Mouse (Mus musculus) spleen, postnatal 0 days (tissue): Measurements from ENCODE around the gene Gm13698. TPM values are rescaled to one million over a fixed set of nuclear protein-coding genes. Genes with fewer than 3 reads are reported as not detected.

Source experiments
- polyA plus RNA-seq: library from polyadenylated mRNA; unstranded; fragments of >200 nt; fragmentation: Nextera tagmentation; extraction: Ambion mirVana; gene quantifications from 2 replicates; pipeline ENCODE4 v1.2.1, GENCODE M21; 2015

Gene Gm13698
- not detected in 2 replicates for polyA plus RNA-seq

DNA sequence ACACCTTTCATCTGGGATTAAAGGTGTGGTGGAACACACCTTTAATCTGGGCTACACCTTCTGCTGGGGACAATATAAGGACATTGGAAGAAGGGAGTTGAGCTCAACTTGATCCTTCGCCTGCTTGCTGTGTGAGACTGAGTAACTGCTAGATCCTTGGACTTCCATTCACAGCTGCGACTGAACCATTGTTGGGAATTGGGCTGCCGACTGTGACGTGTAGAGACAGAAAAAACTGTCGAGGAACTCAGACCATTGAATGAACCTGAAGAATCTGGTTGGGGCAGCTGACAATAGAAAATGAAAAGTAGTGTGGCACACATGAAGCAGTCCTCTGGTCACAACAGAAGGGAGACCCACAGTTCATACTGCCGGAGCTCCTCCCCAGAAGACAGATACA lies at the start of gene Gm13698:
Gene Gm13698, plus strand, starts transcription at position 301 of the 400 bp plus-strand sequence.

DNA sequence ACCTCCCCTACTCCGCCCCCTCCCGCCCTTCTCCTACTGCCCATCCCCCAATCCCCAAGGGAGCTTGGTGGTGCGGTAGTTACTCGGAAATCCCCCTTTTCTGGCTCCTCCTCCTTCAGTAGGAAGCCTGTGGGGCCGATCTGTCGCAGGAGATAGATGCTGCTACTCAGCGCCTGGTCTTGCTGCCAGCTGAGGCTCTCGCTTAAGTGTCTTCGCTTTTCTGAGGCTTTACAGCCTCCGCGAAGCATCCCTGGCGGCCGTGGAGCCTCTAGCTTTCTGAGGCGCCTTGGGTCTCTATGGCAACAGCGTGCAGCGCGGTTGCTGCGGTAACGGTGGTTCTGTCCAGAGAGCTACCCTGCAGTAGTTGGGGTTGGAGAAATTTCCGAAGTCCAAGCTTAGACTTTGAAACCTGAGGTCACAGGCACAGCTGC lies 14.5 kb upstream of the Gm13698 start, which contains the start of gene Zswim2:
Gene Zswim2, minus strand, starts transcription at position 298 of the 431 bp plus-strand sequence.

DNA sequence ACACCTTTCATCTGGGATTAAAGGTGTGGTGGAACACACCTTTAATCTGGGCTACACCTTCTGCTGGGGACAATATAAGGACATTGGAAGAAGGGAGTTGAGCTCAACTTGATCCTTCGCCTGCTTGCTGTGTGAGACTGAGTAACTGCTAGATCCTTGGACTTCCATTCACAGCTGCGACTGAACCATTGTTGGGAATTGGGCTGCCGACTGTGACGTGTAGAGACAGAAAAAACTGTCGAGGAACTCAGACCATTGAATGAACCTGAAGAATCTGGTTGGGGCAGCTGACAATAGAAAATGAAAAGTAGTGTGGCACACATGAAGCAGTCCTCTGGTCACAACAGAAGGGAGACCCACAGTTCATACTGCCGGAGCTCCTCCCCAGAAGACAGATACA lies 5.7 kb downstream of the Gm13698 start, which contains the start of gene Gm13693:
Gene Gm13693, plus strand, starts transcription at position 301 of the 400 bp plus-strand sequence.

DNA sequence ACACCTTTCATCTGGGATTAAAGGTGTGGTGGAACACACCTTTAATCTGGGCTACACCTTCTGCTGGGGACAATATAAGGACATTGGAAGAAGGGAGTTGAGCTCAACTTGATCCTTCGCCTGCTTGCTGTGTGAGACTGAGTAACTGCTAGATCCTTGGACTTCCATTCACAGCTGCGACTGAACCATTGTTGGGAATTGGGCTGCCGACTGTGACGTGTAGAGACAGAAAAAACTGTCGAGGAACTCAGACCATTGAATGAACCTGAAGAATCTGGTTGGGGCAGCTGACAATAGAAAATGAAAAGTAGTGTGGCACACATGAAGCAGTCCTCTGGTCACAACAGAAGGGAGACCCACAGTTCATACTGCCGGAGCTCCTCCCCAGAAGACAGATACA lies 11.5 kb downstream of the Gm13698 start, which contains the start of gene Gm13695:
Gene Gm13695, plus strand, starts transcription at position 301 of the 400 bp plus-strand sequence.

DNA sequence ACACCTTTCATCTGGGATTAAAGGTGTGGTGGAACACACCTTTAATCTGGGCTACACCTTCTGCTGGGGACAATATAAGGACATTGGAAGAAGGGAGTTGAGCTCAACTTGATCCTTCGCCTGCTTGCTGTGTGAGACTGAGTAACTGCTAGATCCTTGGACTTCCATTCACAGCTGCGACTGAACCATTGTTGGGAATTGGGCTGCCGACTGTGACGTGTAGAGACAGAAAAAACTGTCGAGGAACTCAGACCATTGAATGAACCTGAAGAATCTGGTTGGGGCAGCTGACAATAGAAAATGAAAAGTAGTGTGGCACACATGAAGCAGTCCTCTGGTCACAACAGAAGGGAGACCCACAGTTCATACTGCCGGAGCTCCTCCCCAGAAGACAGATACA lies 17.3 kb downstream of the Gm13698 start, which contains the start of gene Gm13696:
Gene Gm13696, plus strand, starts transcription at position 301 of the 400 bp plus-strand sequence.

DNA sequence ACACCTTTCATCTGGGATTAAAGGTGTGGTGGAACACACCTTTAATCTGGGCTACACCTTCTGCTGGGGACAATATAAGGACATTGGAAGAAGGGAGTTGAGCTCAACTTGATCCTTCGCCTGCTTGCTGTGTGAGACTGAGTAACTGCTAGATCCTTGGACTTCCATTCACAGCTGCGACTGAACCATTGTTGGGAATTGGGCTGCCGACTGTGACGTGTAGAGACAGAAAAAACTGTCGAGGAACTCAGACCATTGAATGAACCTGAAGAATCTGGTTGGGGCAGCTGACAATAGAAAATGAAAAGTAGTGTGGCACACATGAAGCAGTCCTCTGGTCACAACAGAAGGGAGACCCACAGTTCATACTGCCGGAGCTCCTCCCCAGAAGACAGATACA lies 23.1 kb downstream of the Gm13698 start, which contains the start of gene Gm13694:
Gene Gm13694, plus strand, starts transcription at position 301 of the 400 bp plus-strand sequence.

DNA sequence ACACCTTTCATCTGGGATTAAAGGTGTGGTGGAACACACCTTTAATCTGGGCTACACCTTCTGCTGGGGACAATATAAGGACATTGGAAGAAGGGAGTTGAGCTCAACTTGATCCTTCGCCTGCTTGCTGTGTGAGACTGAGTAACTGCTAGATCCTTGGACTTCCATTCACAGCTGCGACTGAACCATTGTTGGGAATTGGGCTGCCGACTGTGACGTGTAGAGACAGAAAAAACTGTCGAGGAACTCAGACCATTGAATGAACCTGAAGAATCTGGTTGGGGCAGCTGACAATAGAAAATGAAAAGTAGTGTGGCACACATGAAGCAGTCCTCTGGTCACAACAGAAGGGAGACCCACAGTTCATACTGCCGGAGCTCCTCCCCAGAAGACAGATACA lies 28.9 kb downstream of the Gm13698 start, which contains the start of gene Gm13697:
Gene Gm13697, plus strand, starts transcription at position 301 of the 400 bp plus-strand sequence.

DNA sequence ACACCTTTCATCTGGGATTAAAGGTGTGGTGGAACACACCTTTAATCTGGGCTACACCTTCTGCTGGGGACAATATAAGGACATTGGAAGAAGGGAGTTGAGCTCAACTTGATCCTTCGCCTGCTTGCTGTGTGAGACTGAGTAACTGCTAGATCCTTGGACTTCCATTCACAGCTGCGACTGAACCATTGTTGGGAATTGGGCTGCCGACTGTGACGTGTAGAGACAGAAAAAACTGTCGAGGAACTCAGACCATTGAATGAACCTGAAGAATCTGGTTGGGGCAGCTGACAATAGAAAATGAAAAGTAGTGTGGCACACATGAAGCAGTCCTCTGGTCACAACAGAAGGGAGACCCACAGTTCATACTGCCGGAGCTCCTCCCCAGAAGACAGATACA lies 34.8 kb downstream of the Gm13698 start, which contains the start of gene Gm13691:
Gene Gm13691, plus strand, starts transcription at position 301 of the 400 bp plus-strand sequence.

Other genes with a start within 250 kb of the Gm13698 start
- gene Itgav, start 231.3 kb upstream of the Gm13698 start, polyA plus RNA-seq = 32.9 and 47.5 TPM in 2 replicates
- 0.24 and 0.26 TPM in 2 replicates for gene Fam171b, start 143.1 kb upstream of the Gm13698 start, polyA plus RNA-seq
- gene Zswim2, start 14.5 kb upstream of the Gm13698 start, polyA plus RNA-seq = not detected in 2 replicates
- not detected in 2 replicates for gene Gm13693, start 5.8 kb downstream of the Gm13698 start, polyA plus RNA-seq
- not detected in 2 replicates for gene Gm13695, start 11.6 kb downstream of the Gm13698 start, polyA plus RNA-seq
- gene Gm13696, start 17.4 kb downstream of the Gm13698 start, polyA plus RNA-seq = not detected in 2 replicates
- not detected in 2 replicates for gene Gm13694, start 23.2 kb downstream of the Gm13698 start, polyA plus RNA-seq
- not detected in 2 replicates for gene Gm13697, start 29.1 kb downstream of the Gm13698 start, polyA plus RNA-seq
- not detected in 2 replicates for gene Gm13691, start 34.9 kb downstream of the Gm13698 start, polyA plus RNA-seq